Mouse (Mus musculus) small intestine, adult 2 months (tissue): ENCODE measurements at regions not wholly inside any gene's neighbourhood (a gene's known extent, or its start where the extent isn't known, plus 50 kb on each side); places are given as distances from the start of the nearest gene placed in this dataset.

Experiments used
- H3K27ac ChIP-seq: fragments of 200-500 bp; 2 replicates; pipeline ENCODE4 v1.5.1; 2012; ENCODE audit warnings: low read depth, low read length, control low read depth, inconsistent platforms; ENCODE audit not compliant: insufficient read depth
- H3K27me3 ChIP-seq: fragments of 200-500 bp; 2 replicates; pipeline ENCODE4 v1.6.1; 2012; ENCODE audit warnings: mild to moderate bottlenecking, moderate library complexity, low read length, inconsistent platforms; ENCODE audit not compliant: control insufficient read depth, insufficient read depth
- H3K36me3 ChIP-seq: fragments of 200-500 bp; 2 replicates; pipeline ENCODE4 v1.6.1; 2012; ENCODE audit warnings: mild to moderate bottlenecking, low read length, control low read depth, inconsistent platforms; ENCODE audit not compliant: control insufficient read depth, insufficient read depth
- H3K4me1 ChIP-seq: fragments of 200-500 bp; 2 replicates; pipeline ENCODE4 v1.6.1; 2012; ENCODE audit warnings: low read length, inconsistent platforms, mixed read lengths; ENCODE audit not compliant: control insufficient read depth, insufficient read depth, insufficient read length
- H3K4me3 ChIP-seq: fragments of 200-500 bp; 2 replicates; pipeline ENCODE4 v1.5.1; 2012; ENCODE audit warnings: low read depth, mild to moderate bottlenecking, control low read depth, inconsistent platforms, low read length, moderate library complexity
- CTCF ChIP-seq: fragments of 200-500 bp; IDR thresholded peaks from 2 replicates; pipeline ENCODE4 v1.5.1; 2012; ENCODE audit warnings: low read depth, mild to moderate bottlenecking, control low read depth, inconsistent platforms, low read length, moderate library complexity, mixed read lengths; ENCODE audit not compliant: insufficient replicate concordance, insufficient read length; ENCODE audit errors: extremely low read depth
- POLR2A ChIP-seq: fragments of 200-500 bp; IDR thresholded peaks from 2 replicates; pipeline ENCODE4 v1.6.1; 2012; ENCODE audit warnings: low read depth, mild to moderate bottlenecking, control low read depth, inconsistent platforms, low read length, moderate library complexity
- WGBS: fragments of 180-500 bp; shearing (Covaris S2); methylation state at CpG from one replicate; pipeline ENCODE4 v1.1.7; 2018; 5-methylcytosine and 5-hydroxymethylcytosine counted together

DNA sequence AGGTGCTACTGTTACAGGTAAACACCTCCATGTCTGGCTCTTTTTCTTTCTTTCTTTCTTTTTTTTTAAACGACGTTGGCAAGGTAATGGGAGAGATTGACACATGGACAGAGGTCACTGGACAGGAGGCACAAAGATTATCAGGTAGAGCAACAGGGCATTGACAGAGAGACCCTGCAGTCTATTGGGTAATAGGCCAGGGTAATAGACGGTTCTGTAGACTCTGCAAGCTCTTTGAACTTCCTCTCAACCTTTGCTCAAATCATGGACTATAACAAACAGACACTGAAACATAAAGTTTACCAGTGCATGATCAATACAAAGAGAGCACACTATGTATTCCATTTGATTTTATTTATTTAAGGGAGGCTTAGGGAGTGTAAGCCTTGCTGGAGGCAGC lies 61.0 kb upstream of the Mycn start:
- H3K4me3 ChIP-seq, result no peak overlapping the region
- WGBS, result 51% methylated on average over 3 of the region's 3 CpGs
- no peaks in the 10 kb centered on the region for H3K27me3 ChIP-seq
- H3K27ac ChIP-seq, result no peak overlapping the region
- H3K4me1 ChIP-seq, result no peaks in the 10 kb centered on the region
- no peaks in the 10 kb centered on the region for H3K36me3 ChIP-seq
- TF ChIP-seq CTCF (no peak), POLR2A (no peak)

DNA sequence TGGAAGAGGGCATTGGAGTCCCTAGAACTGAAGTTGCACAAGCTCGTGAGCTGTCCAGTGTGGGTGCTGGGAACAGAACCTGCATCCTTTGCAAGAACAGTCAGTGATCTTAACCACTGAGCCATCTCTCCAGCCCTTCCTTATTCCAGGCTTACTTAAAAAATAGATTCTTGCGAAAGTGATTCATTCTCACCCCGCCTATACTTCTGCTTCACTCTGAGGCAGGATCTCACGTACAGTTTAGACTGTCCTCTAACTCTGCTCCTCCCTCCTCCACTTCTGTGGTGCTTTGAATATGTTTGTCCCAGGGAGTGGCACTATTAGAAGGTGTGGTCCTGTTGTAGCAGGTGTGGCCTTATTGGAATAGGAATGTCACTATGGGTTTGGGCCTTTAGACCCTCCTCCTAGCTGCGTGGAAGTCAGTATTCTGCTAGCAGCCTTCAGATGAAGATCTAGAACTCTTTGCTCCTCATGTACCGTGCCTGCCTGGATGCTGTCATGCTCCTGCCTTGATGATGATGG lies 60.4 kb upstream of the Mycn start:
- no peak overlapping the region for H3K27ac ChIP-seq
- H3K36me3 ChIP-seq, result no peaks in the 10 kb centered on the region
- H3K4me1 ChIP-seq, result no peaks in the 10 kb centered on the region
- H3K4me3 ChIP-seq, result no peak overlapping the region
- TF ChIP-seq CTCF, result no peak
- no peak for TF ChIP-seq POLR2A
- 75% methylated on average over 6 of the region's 6 CpGs for whole genome bisulfite sequencing
- H3K27me3 ChIP-seq, result no peaks in the 10 kb centered on the region

DNA sequence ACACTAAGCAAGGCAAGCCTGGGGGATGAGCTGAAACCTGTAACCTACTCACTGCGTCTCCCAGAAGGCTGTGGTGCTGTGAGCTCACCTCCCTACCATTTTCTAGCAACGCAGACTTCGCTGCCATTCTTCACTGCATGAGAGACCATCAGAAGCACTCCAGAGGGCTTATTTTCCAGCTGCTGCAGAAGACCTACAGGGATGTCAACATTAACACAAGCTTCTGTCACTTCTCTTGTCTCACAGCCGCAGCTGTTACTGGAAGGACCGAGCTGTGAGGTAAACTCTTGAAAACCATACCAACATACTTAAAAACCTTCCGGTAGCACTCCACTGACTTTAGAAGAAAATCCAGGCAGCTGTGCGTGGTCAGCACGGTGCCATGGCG lies 54.3 kb upstream of the Mycn start:
- H3K27me3 ChIP-seq, result no peaks in the 10 kb centered on the region
- H3K27ac ChIP-seq, result no peak overlapping the region
- no peaks in the 10 kb centered on the region for H3K4me1 ChIP-seq
- 79% methylated on average over 9 of the region's 9 CpGs for WGBS
- no peak overlapping the region for H3K4me3 ChIP-seq
- no peaks in the 10 kb centered on the region for H3K36me3 ChIP-seq
- no peak for TF ChIP-seq POLR2A
- no peak for TF ChIP-seq CTCF

DNA sequence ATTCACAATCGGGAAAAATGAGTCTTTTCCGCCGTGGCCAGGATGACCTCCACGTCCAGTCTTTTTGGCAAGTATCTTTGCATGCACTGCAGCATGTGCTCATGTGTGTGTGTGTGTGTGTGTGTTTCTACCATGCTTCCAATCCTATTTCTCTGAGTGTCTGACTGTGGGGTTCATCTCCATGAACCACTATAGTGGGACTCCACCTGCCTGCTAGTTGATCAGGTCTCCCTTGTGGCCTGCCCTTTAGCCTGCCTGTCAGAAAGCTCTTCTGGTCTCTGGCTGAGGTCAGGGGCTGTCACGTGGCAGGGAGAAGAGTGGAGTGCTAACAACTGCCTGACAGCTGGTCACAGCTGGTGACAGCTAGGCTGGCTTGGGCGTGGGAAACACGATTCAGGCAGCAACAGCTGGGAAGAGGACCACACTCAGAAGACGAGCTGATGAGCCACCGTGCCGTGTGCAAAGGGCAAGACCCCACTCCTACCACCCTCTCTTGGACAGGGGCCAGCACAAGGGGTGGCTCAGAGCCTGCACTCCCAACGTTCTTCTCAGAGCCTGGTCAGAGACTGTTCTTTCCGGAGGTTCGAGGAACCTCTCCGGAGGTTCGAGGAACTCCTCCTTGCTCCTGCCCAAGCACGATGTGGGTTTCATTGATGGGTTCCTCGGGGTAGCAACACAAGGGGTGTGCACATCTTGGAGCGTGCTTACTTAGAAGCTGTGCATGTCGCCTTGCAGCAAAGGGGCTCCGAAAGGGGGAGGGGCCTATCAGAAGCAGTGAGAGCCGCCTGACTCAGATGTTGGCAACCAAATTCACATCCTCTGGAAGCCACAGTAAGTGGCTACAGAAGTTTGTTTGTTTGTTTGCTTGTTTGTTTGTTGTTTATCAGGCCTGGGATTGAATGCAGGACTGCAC lies 53.6 kb upstream of the Mycn start:
- Histone ChIP-seq H3K4me3 (no peak overlapping the region), H3K27me3 (no peaks in the 10 kb centered on the region), H3K36me3 (no peaks in the 10 kb centered on the region), H3K4me1 (no peaks in the 10 kb centered on the region), H3K27ac (no peak overlapping the region)
- no peak for TF ChIP-seq POLR2A
- 57% methylated on average over 21 of the region's 21 CpGs for WGBS

DNA sequence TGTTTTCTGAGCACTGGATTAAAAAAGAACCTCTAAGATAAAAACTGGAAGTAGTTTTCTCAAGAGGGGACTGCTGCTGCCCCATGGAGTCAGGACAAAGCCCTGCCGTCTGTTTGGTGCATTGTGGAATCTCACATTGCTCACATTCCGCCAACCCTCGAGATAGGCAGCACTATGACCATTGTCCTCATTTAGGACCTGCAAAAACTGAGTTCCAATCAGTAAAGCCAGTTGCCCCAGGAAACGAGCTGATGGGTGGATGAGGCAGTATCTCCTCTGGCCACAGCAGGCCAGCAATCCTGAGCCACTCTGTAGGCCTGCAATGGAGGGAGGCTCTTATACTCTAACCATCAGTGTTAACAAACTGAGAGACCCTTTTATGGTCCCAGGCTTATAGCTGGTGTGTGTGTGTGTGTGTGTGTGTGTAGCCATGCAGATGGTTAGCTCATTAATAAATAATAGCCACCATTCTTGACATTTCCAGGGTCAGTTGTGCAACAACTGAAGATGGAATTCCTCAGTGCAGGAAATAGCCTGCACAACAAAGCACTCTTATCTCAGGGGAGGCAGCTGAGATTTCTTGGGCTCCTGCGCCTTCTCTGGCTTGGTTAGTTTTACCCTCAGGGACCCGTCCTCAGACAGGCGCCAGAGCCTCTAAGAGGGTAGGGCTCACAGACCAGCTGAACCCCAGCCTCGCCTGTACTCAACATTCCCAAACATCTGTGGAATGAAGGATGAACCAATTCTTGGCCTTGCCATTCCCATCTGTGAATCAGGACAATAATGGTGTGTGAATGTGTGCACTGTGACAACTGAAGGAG lies 52.4 kb upstream of the Mycn start:
- 54% methylated on average over 8 of the region's 8 CpGs for WGBS
- Histone ChIP-seq H3K27me3 (no peaks in the 10 kb centered on the region), H3K36me3 (no peaks in the 10 kb centered on the region), H3K27ac (no peak overlapping the region; the same call in 1 of the 2 replicates), H3K4me3 (no peak overlapping the region), H3K4me1 (no peaks in the 10 kb centered on the region)
- TF ChIP-seq POLR2A (no peak), CTCF (no peak)
